Mouse (Mus musculus) ES-E14 (cell line): ENCODE data around the gene Nipal3. TPM values are rescaled to one million over a fixed set of nuclear protein-coding genes. Genes with fewer than 3 reads are reported as not detected.

Experiments
- DNase-seq: peaks from one replicate; pipeline ENCODE4 v3.0.0-alpha.2; 2013; ENCODE audit warnings: low read depth, low spot score
- H3K27ac ChIP-seq: 2 replicates; pipeline ENCODE4 v1.5.1; 2012; ENCODE audit warnings: low read depth, mild to moderate bottlenecking, low read length, moderate library complexity, mixed read lengths; ENCODE audit not compliant: poor library complexity, insufficient read depth, severe bottlenecking
- H3K36me3 ChIP-seq: 2 replicates; pipeline ENCODE4 v1.6.1; 2012; ENCODE audit warnings: mild to moderate bottlenecking, low read length, moderate library complexity, mixed read lengths; ENCODE audit not compliant: control insufficient read depth, poor library complexity, insufficient read depth, severe bottlenecking
- H3K4me1 ChIP-seq, 2 experiments: fragments of 150-350 bp in 1 of 2; sonication (generic) in 1 of 2; 2 replicates each; pipeline ENCODE4 v1.6.1; 2012; ENCODE audit warnings: low read length in 2 of 2, mild to moderate bottlenecking in 1 of 2, mixed read lengths in 1 of 2; ENCODE audit not compliant: control insufficient read depth in 2 of 2, insufficient read depth in 2 of 2, poor library complexity in 1 of 2
- H3K4me3 ChIP-seq, 2 experiments: fragments of 150-350 bp in 1 of 2; sonication (generic) in 1 of 2; 2 replicates each; pipeline ENCODE4 v1.5.1; 2012; ENCODE audit warnings: low read length in 2 of 2, low read depth in 1 of 2, mild to moderate bottlenecking in 1 of 2, mixed read lengths in 1 of 2; ENCODE audit not compliant: insufficient read depth in 1 of 2, poor library complexity in 1 of 2, severe bottlenecking in 1 of 2
- H3K9ac ChIP-seq: 2 replicates; pipeline ENCODE4 v1.6.1; 2012; ENCODE audit warnings: low read depth, mild to moderate bottlenecking, low read length, mixed read lengths; ENCODE audit not compliant: poor library complexity, insufficient read depth, severe bottlenecking
- H3K9me3 ChIP-seq: fragments of 150-350 bp; sonication (generic); 2 replicates; pipeline ENCODE4 v1.6.1; 2012; ENCODE audit warnings: low read depth, mild to moderate bottlenecking, low read length; ENCODE audit not compliant: control insufficient read depth, insufficient read depth
- CHD2 ChIP-seq: IDR thresholded peaks from 2 replicates; pipeline ENCODE4 v1.6.1; 2014; ENCODE audit warnings: mild to moderate bottlenecking, low read depth, low read length, inconsistent platforms
- HCFC1 ChIP-seq: IDR thresholded peaks from 2 replicates; pipeline ENCODE4 v1.6.1; 2012; ENCODE audit warnings: low read length, inconsistent platforms, borderline replicate concordance; ENCODE audit not compliant: insufficient read depth
- MAFK ChIP-seq: IDR thresholded peaks from 2 replicates; pipeline ENCODE4 v1.6.1; 2014; ENCODE audit warnings: mild to moderate bottlenecking, low read depth, low read length, inconsistent platforms; ENCODE audit not compliant: insufficient read depth
- ZC3H11A ChIP-seq: IDR thresholded peaks from 2 replicates; pipeline ENCODE4 v1.6.1; 2012; ENCODE audit warnings: low read depth, mild to moderate bottlenecking, inconsistent platforms, low read length, borderline replicate concordance
- ZNF384 ChIP-seq: IDR thresholded peaks from 2 replicates; pipeline ENCODE4 v1.6.1; 2012; ENCODE audit warnings: low read depth, low read length, inconsistent platforms
- in situ Hi-C, 2 experiments: fragments of 600-800 bp; cut with MboI; formaldehyde crosslinking; loops; one replicate each; pipeline ENCODE4 v1.15.1; 2025; ENCODE audit warnings: low sequenced_read_pairs in 2 of 2, inconsistent platforms in 1 of 2; ENCODE audit not compliant: unreplicated experiment in 2 of 2
- total RNA-seq: library from RNA; depleted of rRNA; stranded (reverse); fragments of 300-350 nt; gene quantifications from 2 replicates; pipeline ENCODE4 v1.2.3, GENCODE M21; 2012

The Nipal3 gene
- total RNA-seq, 1 experiment = 15.3 TPM

DNA sequence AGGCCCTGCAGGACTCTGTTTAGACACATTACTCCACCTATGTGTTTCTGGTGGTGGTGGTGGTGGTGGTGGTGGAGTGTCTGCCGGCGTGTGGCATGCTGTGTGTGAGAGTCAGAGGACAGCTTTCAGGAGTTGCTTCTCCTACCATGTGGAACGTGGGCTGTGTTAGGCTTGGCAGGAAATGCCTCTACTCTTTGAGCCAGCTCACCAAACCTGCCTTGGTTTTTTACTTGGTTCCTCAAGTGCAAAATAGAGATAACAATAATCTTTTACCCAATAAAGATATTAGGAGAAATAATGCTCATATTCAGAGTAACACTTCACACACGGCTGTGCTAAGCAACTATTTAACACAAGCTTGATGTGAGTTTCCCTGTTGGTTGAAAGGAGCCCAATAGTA, 65.5 kb downstream of the Nipal3 start:
- Histone ChIP-seq H3K4me1 (peaks cover 2 to 4% of the 10 kb centered on the region in 2 experiments; a peak in 1 of 4 replicates), H3K9ac (no peak overlapping the region), H3K27ac (no peak overlapping the region), H3K36me3 (peaks cover 7% of the 10 kb centered on the region; the same call in 1 of the 2 replicates), H3K9me3 (no peaks in the 10 kb centered on the region), H3K4me3 (no peak overlapping the region)
- no peak for DNase-seq
- in situ Hi-C loops = no loop called here
- TF ChIP-seq HCFC1 (no peak), CHD2 (no peak), ZC3H11A (no peak), MAFK (no peak), ZNF384 (no peak)

DNA sequence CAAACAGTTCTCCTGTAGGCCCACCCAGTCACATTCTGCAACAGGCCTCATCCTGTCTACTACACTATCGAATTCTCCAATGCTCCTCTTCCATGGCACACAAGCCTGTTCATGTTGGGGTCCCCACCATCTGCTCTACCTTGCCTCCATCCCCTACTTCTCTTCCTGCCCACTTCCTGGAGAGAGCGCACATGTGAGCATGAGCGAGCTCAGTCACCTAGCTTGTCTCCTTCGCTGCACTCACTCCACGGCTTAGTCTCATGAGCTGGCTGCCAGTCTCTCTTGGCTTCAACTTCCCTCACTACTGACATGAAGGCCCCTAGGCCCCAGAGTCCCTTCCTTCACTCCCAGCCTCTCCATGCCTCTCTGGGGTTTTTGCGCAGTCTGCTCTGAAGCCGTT, 68.3 kb downstream of the Nipal3 start:
- peaks cover 17% of the 10 kb centered on the region for H3K36me3 ChIP-seq
- in situ Hi-C loops = no loop called here
- peaks cover 2 to 5% of the 10 kb centered on the region in 2 experiments; a peak in 1 of 4 replicates for H3K4me1 ChIP-seq
- no peaks in the 10 kb centered on the region for H3K9me3 ChIP-seq
- no peak overlapping the region for H3K27ac ChIP-seq
- H3K9ac ChIP-seq = no peak overlapping the region
- H3K4me3 ChIP-seq = no peak overlapping the region
- no peak for DNase-seq
- TF ChIP-seq ZNF384 = no peak
- no peak for TF ChIP-seq ZC3H11A
- no peak for TF ChIP-seq MAFK
- TF ChIP-seq CHD2 = no peak
- no peak for TF ChIP-seq HCFC1

DNA sequence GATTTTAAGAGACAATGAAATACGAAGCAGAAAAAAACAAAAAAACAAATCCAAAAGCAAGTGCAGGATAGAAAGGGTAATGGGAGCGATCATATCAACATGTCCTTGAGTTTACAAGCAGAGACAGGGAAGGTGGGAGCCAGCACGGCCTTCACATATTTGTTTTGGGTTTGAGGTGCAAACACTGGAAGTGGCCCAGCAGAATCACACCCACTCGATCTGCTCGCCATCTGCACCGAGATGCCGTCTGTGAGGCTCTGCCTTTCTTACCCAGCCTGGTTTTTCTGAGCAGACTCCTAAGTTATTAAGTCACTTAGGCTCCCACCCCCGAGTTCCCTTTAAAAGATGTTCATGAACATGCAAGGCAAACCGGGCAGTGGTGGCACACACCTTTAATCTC, 69.2 kb downstream of the Nipal3 start:
- no peak overlapping the region for H3K27ac ChIP-seq
- no peak overlapping the region for H3K9ac ChIP-seq
- H3K9me3 ChIP-seq = no peaks in the 10 kb centered on the region
- peaks cover 2 to 7% of the 10 kb centered on the region in 2 experiments; a peak in 1 of 4 replicates for H3K4me1 ChIP-seq
- in situ Hi-C loops = no loop called here
- TF ChIP-seq ZC3H11A = no peak
- TF ChIP-seq HCFC1 = no peak
- TF ChIP-seq MAFK = no peak
- TF ChIP-seq CHD2 = no peak
- TF ChIP-seq ZNF384 = no peak
- DNase-seq = no peak
- peaks cover 18% of the 10 kb centered on the region for H3K36me3 ChIP-seq
- no peak overlapping the region for H3K4me3 ChIP-seq

DNA sequence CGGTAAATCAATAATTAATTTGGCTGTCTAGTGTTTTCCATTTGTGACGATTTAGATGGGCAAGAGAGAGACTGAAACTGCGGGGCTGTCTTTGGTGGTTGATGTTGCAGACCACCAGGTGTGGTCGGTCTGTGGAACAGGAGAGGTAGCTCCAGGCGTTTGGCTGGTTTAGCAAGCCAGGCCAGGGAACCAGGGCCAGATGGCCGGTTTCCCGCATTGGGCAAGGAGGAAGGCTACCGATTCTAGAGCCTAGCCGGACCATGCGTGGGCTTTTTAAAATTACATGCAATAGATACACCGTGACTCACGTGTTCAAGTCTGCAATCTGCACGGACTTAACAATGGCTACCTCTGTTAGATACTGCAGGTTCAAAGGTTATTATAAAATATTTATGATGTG, 73.9 kb downstream of the Nipal3 start:
- Histone ChIP-seq H3K4me3 (peak overlapping the region; percentile 63 to 78; a peak in 3 of 4 replicates), H3K27ac (no peak overlapping the region; the same call in 1 of the 2 replicates), H3K9me3 (no peaks in the 10 kb centered on the region), H3K4me1 (peaks cover 0 to 6% of the 10 kb centered on the region in 2 experiments; a peak in 1 of 4 replicates), H3K9ac (peak overlapping the region; percentile 88; the same call in 1 of the 2 replicates), H3K36me3 (peaks cover 28% of the 10 kb centered on the region)
- no peak for DNase-seq
- in situ Hi-C loops = no loop called here
- TF ChIP-seq CHD2 (no peak), ZC3H11A (no peak), ZNF384 (no peak), HCFC1 (no peak), MAFK (no peak)
